Mouse (Mus musculus) stomach, postnatal 0 days (tissue): ENCODE measurements around the gene Tbc1d2b.

Experiments
- CTCF ChIP-seq: IDR thresholded peaks from 2 replicates; pipeline ENCODE4 v1.5.1; 2016; ENCODE audit warnings: antibody characterized with exemption, low read depth, mild to moderate bottlenecking, moderate library complexity
- EP300 ChIP-seq: optimal IDR thresholded peaks from 2 replicates; pipeline ENCODE3; 2016; ENCODE audit warnings: antibody characterized with exemption

- no peak for TF ChIP-seq EP300
- TF ChIP-seq CTCF: no peak
These were observed 33.2 kb downstream of the Tbc1d2b start for GRCm38 (mm10) chr9:90237232-90238062.
